Mouse (Mus musculus) adrenal gland, postnatal 4 days (tissue): ENCODE measurements around the gene Akap10. TPM values are rescaled to one million over a fixed set of nuclear protein-coding genes. Genes with fewer than 3 reads are reported as not detected.
"Not testable (repeated sequence)": the region's sequence is repeated elsewhere in the genome, so short reads cannot be mapped to it uniquely, and the experiment has no call there.

Experiments used
- DNase-seq, 2 experiments: peaks; one replicate each; pipeline ENCODE4 v3.0.0; 2021 to 2022; ENCODE audit warnings: low spot score in 2 of 2, mixed read lengths in 2 of 2
- total RNA-seq, 2 experiments: library from RNA; stranded (reverse); gene quantifications; 2 replicates each; pipeline ENCODE4 v1.2.3; 2021

Akap10 gene
- total RNA-seq, 2 experiments from 2014 or later = 29.0 TPM

DNA sequence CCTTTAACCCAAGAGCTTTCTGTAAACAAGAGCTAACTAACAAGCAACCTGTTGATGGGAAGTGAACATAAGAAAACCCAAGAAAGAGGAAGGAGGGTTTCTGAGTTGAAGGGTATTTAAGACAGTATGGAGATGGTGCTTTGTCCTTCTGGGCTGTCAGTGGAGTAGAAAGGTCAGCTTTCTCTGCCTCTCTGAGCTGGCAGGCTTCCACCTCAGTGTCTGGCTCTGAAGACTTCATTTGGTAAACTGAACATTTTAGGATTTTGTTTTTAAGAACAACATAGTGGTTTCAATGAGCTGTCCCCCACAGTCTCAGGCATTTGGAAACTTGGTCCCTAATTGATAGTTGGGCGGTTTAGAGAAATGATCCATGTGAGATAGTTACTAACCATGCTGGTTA is 7.7 kb upstream of the Akap10 start:
- DNase-seq = no peak

DNA sequence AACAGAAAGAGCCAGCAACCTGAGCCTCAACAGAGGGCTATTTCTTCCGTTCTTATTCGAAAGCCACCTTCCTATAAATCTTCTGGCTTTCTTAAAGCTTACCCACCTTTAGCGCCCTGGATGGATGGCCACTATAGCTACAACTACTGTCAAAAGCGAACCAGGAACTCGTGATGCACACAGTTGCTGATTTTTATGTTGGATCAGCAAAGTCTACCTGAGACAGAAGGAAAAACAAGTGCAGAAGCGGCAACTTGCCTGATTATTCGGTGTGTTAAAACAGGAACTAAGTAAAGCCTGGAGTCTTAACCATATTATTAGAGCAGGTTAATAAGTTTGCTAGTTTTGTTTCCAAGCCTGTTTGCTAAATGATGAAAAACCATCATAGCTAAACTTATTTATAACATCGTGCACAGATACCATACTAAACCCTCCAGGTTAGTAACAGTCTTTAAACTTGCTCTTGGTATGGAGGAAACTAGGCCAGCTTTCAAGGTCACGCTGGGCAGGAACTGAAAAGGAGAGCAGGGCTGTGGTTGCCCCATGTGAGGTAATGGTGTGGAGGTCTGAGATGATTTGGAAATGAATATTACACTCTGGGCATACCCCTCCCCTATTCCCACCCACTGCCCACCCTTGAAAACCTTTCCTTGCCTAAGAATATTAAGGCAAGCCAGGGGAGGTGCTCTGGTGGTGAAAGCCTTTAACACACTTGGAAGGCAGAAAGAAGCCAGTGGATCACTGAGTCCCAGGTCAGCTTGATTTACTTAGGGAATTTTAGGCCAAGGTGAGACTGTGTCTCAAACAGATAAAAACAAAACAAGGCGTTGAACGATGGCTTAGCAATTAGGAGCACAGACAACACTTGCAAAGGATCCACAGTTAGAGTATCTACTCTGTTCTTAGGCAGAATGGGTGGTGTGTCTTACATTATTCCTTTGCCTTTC is 861 bp upstream of the Akap10 start:
- no peak for DNase-seq

DNA sequence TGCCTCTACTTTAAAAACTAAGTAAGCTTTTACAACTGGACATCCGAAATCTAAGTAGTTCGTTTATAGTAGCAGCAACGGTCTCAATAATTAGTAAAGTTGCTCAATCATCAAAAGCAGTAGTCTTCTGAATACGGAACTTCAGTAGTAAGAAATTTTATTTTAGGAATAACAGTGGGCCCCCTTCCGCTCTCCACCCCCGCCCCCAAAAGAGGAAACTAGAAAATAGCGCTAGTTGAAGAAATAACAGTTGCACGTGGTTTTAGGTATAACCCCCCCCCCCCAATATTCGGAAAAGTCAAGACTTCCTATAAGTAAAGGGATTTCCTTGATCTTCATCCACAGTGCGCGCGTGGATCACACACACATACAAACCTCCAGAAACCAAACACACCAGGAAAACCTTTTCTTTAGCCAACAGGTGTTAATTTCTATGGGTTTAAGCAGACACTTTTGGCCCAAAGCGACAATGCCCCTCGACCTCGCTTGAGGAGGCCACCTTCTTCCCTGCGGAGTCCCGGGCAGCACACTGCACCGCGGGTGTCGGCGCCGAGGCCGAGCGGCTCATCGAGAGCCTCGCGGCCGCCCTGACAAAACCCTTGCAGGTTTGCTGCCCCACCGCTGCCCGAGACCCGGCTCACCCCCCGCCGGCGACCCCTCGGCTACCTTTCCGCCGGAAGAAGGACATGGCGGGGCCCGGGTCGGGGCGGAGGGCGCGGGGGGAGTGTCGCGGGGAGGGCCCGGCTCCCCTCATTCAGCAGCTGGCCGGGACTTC is 542 bp downstream of the Akap10 start:
- DNase-seq = no peak

DNA sequence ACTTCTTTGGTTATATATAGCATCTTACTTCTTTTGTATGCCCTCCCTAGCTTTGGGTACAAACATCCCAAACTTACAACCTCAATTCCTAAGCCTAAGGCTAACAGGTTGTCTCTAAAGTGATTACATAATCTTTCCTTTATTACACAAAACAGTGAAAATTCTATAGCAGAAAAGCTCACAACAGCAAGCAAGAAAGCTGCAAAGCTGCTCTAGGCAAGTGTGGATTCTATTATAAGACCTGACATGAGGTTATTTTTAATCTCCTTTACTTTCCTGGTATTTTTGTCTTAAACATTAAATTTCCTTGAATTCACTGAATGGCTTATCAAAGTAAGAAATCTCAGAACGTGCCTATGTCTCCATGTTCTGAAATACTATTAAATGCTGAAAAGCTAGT is 6.7 kb downstream of the Akap10 start:
- DNase-seq = no peak

DNA sequence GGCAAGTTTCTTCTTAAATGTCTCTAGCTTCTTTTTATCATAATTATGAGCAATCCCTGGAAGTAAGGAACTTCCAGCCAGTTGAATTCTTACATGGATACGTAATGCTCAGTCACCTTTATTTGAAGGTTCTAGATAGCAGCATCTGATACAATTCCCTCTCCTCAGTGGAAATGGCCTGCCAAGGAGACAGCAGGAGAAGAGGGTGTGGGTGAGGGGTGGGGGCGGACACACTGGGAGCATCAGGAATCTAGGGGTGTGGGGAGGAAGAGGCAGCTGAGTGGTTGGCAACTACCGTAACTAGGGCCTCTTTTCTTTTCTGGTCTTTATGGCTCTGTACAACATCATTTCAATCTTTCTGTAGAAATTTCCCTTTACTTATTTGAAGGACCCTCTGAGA is 10.3 kb downstream of the Akap10 start:
- no peak for DNase-seq

DNA sequence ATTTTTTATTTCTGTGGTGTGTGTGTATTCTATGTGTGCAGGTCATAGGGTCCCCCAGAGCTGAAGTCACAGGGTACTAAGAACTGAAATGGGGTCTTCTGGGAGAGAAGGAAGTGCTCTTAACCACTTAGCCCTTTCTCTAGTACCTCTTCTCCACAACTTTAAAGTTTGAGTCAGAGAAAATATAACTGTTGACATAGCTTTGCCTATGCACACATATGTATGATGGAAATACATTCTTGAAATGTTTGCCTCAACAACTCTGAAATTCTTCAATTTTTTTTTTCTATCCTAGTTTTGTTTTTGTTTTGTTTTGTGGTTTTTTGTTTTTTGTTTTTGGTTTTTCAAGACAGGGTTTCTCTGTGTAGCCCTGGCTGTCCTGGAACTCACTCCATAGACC is 21.7 kb downstream of the Akap10 start:
- DNase-seq = no peak

DNA sequence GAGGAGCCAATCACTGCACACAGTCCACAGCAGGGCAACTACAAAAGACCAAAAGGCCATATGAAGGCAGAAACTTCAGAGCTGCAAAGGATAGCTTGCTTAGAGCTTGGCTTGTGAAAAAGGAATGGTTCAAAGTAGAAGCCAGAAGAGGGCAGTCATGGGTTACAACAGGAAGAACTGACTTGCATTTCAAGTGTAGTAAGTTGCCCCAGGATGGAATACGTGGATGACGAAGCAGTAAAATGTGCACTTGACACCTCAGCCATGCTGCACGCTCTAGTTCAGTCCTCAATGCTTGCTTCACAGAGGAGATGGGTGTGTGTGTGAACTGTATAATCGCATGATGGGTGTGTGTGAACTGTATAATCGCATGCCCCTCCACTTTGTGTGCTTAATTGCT is 47.9 kb downstream of the Akap10 start:
- DNase-seq = no peak

DNA sequence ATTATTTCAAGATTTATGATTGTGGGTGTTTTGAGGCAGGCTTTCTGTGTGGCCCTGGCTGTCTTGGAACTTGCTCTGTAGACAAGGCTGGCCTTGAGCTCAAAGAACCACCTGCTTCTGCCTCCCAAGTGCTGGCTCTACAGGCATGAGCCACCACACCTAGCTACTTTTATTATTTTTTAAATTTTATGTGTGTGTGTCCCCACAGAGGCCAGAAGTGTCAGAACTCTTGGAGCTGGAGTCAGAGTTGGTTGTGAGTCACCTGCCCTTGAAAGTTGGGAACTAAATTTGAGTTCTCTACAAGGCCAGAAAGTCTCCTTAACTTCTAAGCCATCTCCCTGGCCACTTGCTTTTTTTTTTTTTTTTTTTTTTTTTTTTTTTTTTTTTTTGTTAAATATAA is 50.1 kb downstream of the Akap10 start:
- DNase-seq = no peak

DNA sequence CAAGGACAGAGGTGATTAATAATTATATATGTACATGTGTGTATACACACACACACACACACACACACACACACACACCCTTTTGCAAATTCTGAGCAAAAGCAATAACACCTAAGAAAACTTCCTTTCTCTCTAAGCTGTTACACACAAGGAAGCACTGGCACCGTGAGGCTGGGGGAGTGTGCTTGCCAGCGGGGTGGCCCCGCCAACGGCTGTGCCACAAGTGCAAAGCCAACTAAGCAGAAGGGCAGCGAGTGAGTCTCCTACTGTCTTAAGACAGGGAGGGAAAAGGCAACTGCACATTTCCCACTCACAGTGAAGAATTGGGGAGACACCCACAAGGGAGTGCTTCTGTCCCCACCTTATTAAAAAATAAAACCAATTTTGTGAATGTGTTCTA is 58.2 kb downstream of the Akap10 start:
- no peak for DNase-seq

DNA sequence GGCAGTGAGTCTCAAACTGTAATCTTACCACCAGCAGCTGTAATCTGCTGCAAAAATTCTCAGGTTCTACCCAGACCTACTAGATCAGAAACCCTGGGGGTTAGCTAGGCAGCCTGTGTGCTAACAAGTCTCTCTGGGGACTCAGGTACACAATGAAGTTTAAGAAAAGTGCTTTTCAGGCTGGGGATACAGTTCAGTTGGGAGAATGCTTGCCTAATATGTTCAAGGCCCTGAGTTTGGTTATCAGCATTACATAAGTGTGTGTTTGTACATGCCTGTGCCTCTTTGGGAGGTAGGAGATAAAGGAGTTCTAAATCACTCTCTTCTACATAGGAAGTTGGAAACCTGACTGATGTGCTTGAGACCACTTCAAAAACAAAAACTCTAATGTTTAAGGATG is 63.2 kb downstream of the Akap10 start:
- no peak for DNase-seq

DNA sequence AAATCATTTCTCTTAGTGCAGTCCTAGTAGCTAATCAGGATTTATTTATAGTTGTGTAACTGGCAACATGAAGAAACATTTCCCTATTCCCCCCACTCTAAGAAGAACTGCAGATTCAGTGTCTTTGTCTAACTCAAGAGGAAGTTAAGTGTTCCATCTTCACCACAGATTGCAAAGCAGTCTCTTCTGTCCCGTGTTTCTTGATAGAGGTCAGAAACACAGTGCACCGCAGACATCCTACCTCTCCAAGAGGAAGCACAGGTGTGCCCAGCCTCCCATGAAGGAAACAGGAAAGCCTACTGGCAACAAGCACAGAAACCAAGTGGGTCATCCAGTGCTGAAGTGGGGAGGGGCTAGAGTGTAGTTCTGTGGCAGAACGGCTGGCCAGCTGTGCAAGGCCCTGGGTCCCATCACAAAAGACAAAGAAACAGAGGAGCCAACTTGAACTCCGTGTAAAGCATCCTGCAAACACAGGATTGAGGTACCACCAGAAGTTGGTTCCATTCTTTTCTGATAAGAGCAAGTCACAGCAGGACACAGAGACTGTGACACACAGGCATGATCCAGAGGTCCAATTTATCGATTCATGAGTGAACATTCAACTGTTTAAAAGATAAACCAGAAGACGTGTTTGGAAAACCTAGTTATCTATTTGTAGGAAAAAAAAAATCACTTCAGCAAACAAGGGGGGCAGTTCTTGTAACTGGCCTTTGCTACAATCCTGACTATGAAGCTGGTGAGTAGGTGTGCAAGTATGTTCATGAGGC is 68.1 kb downstream of the Akap10 start:
- no peak for DNase-seq

DNA sequence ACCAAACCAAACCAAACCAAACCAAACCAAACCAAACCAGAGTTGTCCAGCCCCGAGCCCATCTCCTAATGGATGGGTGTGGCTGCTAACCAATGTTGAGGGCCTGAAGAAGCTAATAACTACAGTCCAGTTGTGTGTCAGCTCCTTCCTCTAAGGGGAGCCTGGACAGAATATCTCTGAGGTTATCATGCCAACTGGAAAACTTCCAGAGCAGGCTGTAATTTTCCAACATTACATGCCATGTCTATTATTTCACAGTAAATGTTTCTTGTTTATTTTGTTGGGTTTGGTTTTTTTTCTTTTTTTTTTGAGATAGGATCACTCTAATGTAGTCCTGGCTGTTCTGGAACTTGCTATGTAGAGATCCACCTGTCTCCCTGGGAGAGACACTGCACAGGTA is 70.7 kb downstream of the Akap10 start:
- DNase-seq = no peak

DNA sequence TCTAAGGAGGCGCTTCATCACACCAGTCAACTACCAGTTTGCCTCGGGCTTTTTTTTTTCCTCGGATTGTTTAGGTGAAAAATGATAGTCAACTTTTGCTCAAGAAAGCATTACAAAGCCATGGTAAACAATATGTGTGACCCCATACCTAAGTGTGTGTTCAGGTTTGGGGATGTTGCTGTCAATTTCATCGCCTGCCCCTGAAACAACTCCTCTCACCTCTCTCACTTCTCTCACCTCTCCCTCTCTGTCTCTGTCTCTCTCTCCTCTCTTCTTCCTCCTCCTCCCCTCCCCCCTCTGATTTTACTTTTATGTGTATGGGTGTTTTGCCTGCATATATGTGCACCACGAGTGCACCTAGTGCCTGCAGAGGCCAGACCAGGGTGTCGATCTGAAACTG is 74.5 kb downstream of the Akap10 start:
- no peak for DNase-seq

DNA sequence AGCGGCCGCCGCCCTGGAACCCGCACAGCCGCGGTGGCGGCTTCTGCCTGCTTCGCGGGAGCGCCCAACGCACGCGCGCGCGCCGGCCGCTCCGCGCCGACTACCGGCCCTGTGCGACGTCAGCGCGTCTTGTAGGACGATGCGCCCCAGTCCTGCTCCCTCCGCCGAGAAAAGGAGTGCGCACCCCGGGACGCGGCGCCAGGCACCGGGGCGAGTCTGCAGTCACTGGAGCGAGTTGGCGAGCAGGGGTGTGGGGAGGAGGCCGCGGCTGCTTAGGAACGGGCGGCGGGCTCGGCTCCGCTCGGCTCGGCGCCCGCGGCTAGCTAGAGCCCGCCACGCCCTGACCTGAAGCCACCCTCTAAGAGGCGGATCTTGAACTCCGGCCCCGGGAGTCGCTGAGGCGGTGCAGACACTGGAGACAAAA is 75.1 kb downstream of the Akap10 start, which contains the start of gene Ulk2:
Gene Ulk2, minus strand, starts transcription at position 86 of the 424 bp plus-strand sequence.
- peak; percentile 72 to 83 for DNase-seq

DNA sequence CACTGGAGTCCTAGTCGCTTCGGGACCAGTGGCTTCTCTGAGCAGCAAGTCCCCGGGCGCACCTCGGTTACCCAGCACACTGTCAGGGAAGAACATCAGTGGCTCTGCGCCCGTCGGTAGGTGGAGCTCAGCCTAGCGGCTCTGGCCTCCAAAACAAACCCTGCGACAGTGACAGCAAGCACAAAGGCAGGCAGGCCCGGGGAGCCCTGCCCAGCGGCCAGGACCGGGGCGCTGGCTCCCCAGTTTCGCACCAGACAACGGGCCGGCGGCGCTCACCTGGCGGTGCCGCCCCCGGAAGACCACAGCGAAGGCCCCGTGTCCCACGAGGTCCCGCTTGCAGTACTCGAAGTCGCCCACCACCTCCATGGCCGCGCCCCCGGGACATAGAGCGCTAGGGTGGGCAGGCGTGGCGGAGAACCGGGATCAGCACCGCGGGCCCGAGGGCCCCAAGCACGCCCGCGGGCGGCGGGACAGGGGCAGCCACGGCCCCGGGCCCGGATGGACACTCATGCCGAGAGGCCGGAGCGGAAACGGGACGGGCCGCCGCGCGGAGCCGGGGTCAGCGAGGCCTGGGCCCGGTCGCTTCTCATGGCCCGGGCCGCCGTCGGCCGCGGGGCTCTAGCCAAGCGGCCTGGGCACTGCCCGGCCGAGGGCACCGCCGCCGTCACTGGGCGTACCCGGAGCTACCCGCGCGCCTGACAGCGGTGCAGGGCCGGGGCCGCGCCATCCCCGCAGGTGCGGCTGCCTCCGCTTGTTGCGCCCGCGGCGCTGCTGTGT is 75.7 kb downstream of the Akap10 start:
- peak; percentile 49 to 71 for DNase-seq

DNA sequence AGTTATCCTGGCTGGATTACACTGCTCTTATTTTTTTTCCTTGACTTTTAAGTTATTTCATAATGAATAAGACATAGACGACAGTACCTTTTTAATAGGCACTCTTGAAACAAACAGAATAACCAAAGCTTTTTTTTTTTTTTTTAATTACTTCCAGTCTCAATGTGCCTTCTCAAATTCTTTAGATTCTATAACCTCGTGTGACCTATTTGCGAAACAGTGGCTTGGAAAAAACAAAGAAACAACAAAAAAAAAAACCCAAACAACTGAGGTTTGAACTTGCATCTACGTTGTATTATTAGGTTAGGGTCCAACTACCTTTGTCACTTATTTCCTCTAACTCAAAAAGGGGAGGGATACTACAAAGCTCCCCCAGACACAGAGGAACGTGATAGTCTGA is 76.4 kb downstream of the Akap10 start:
- no peak for DNase-seq

DNA sequence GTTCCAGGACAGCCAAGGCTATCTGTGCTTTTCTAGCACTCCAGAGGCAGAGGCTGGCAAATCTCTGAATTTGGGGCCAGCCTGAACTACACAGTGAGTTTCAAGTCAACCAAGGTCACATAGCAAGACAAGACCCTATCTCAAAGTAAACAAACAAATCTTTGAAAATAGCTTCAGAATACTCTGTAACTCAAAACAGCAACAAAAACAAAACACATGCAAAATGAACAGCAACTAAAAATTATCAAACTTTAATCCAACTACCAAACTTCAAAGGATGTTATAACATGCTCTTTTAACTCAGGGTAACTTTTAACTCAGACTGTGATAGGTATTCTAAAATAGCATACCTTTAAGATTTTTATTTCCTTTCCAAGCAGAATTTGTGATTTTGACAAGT is 77.1 kb downstream of the Akap10 start:
- no peak for DNase-seq

DNA sequence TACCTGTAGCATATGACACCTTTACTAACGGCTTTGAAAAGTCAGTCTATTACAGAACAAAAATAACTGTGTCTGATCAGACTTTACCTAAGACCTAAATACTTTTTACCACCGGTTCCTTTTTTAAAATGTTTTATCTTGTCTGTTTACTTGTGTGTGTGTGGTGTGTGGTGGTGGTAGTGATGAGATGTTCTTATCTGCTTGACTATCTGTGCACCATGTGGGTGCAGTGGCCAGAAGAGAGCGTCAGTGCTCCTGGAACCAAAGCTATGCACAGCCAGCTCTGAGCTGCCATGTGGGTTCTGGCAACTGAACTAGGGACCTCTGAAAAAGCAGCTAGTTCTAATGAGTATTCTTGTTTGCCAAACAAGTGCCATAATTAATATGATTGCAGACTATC is 78.9 kb downstream of the Akap10 start:
- no peak for DNase-seq

DNA sequence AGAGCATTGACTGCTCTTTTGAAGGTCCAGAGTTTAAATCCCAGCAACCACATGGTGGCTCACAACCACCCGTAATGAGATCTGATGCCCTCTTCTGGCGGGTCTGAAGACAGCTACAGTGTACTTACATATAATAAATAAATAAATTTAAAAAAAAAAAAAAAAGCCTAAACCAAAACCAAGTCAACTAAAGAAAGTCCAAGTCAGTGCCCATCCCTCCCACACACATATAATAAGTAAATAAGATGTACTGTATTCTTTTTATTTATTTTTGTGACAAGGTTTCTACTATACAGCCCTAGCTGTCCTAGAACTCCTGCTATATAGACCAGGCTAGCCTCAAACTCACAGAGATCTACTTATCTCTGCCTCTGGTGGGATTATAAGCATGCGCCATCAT is 89.4 kb downstream of the Akap10 start:
- not testable (repeated sequence) for DNase-seq

DNA sequence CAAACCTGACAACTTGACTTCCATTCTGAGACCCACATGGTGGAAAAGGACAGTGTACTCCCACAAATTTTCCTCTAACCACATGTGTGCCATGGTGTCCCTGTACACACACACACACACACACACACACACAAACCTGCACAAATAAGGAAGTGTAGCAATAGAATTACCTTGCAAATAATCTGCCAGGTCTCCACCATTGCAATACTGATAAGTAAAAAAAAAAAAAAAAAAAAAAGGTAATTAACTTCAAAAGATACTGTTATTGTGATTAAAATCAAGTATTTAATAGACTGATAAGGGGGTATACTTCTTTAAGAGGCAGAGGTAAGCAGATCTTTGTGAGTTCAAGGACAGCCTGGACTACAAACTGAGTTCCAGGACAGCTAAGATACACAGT is 90.1 kb downstream of the Akap10 start:
- no peak for DNase-seq

DNA sequence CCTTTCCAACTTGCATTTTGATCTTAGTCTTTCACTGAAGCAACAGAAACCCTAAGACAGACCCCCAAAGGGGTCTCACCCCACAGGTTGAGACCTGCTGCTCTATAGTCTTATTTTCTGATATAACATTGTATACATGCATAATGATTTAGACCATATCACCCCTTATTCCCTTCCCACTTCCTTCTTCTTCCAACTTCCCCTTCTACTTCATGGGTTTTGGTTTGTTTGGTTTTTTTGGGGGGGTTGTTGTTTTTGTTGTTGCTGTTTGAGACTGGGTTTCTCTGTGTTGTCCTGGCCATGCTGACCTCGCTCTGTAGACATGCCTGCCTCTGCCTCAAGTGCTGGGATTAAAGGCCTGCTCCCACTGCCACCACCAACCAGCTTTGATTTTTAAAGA is 90.9 kb downstream of the Akap10 start:
- DNase-seq = no peak
